In the genomic region with DNA sequence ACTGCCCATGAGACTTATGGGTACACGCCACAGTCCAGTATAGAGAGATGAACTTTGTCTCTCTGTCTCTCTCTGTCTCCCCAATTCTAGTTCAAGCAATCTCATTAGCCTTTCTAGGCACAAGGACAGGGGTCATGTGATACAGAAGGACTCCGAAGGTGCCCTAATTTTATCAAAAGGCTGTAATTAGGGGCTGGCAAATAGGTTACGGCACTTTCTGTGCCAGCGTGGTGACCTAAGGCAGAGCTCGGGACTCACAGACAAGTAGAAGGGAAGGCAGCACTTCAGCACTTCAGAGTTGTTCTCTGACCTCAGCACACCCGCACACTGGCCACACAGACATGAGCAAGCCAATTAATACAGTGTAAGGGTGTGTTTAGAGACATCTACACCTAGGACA, we compare ENCODE assay signal across 19 mouse cellular contexts.
"Had no signal": no experiment of that assay in that cellular context is flagged by ENCODE, and none has a peak within 500 bp of the region (broad histone marks: within the 10 kb centered on the region; RNA-seq: fewer than 3 reads in every experiment).

No protein-coding gene starts in this region.

- H3K4me3 ChIP-seq: limb, embryonic 13.5 days; liver, embryonic 12.5 days; liver, embryonic 15.5 days; lung, embryonic 15.5 days; megakaryocyte, embryonic 14.5 days; midbrain, embryonic 15.5 days; neural tube, embryonic 12.5 days; neural tube, embryonic 15.5 days had no signal

- H3K27ac ChIP-seq: limb, embryonic 13.5 days; liver, embryonic 12.5 days; liver, embryonic 15.5 days; lung, embryonic 15.5 days; midbrain, embryonic 15.5 days; neural tube, embryonic 12.5 days; neural tube, embryonic 15.5 days had no signal

- DNase-seq: kidney, adult 18-20 months; kidney, adult 9 months; kidney, postnatal 14 days; kidney, postnatal 4 days; left cerebral cortex, postnatal 4 days; liver; lung, adult 18-20 months; lung, postnatal 10 days; lung, postnatal 36 days; thymus, adult 18-20 months; thymus, postnatal 36 days had no signal
